Mouse (Mus musculus) E14TG2a.4 (cell line): ENCODE results near the gene Btnl10.

Source experiments
- CTCF ChIP-seq: conservative IDR thresholded peaks from 2 replicates; pipeline ENCODE4 v1.5.1; 2014; ENCODE audit warnings: low read length
- NANOG ChIP-seq: IDR thresholded peaks from 2 replicates; pipeline ENCODE4 v1.6.1; 2014; ENCODE audit warnings: borderline replicate concordance, low read length, mixed read lengths
- POU5F1 ChIP-seq: IDR thresholded peaks from 2 replicates; pipeline ENCODE4 v1.6.1; 2014; ENCODE audit warnings: low read length, borderline replicate concordance

DNA sequence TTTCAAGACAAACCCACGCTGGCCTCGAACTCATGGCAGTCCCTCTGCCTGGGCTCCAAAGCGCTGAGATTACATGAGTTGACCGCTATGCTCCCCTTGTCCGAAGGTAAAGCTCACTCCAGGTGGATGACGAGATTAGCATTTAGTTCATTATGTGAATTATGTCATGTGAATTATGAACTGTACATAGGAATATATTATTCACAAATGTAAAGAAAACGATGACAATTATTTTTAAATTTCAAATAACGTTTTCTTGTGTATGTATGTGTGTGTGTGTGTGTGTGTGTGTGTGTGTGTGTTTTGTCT lies 13.3 kb upstream of the Btnl10 start:
- TF ChIP-seq CTCF (no peak), NANOG (no peak), POU5F1 (no peak)
